Mouse (Mus musculus) embryonic facial prominence, embryonic 13.5 days (tissue): Measurements from ENCODE around the gene Nrip1. TPM values are rescaled to one million over a fixed set of nuclear protein-coding genes. Genes with fewer than 3 reads are reported as not detected.

Experiments
- ATAC-seq: fragments of 200-750 bp; cut with Nextera tagmentation; 2 replicates; pipeline ENCODE4 v1.8.0; 2017; ENCODE audit warnings: low read depth; ENCODE audit not compliant: insufficient number of reproducible peaks, insufficient read depth, low FRiP score, low TSS enrichment
- H3K27ac ChIP-seq: fragments of 300-500 bp; sonication (generic); 2 replicates; pipeline ENCODE4 v1.5.1; 2015; ENCODE audit warnings: moderate library complexity, mild to moderate bottlenecking, inconsistent platforms
- H3K27me3 ChIP-seq: fragments of 300-500 bp; sonication (generic); 2 replicates; pipeline ENCODE4 v1.6.1; 2015; ENCODE audit warnings: mild to moderate bottlenecking, inconsistent platforms
- H3K36me3 ChIP-seq: fragments of 300-500 bp; sonication (generic); 2 replicates; pipeline ENCODE4 v1.6.1; 2015; ENCODE audit warnings: mild to moderate bottlenecking, inconsistent platforms
- H3K4me1 ChIP-seq: fragments of 300-500 bp; sonication (generic); 2 replicates; pipeline ENCODE4 v1.6.1; 2015; ENCODE audit warnings: inconsistent platforms
- H3K4me2 ChIP-seq: fragments of 300-500 bp; sonication (generic); 2 replicates; pipeline ENCODE4 v1.6.1; 2015; ENCODE audit warnings: moderate library complexity, mild to moderate bottlenecking, inconsistent platforms
- H3K4me3 ChIP-seq: fragments of 300-500 bp; sonication (generic); 2 replicates; pipeline ENCODE4 v1.5.1; 2015; ENCODE audit warnings: mild to moderate bottlenecking, inconsistent platforms
- H3K9ac ChIP-seq: fragments of 300-500 bp; sonication (generic); 2 replicates; pipeline ENCODE4 v1.6.1; 2015; ENCODE audit warnings: mild to moderate bottlenecking, inconsistent platforms
- H3K9me3 ChIP-seq: fragments of 300-500 bp; sonication (generic); 2 replicates; pipeline ENCODE4 v1.6.1; 2016; ENCODE audit warnings: inconsistent platforms
- WGBS: fragments of 180-500 bp; shearing (Covaris S2); methylation state at CpG from one replicate; pipeline ENCODE4 v1.1.7; 2015; ENCODE audit warnings: mixed read lengths; 5-methylcytosine and 5-hydroxymethylcytosine counted together
- polyA plus RNA-seq: library from polyadenylated mRNA; unstranded; fragments of >200 nt; fragmentation: Nextera tagmentation; extraction: Ambion mirVana; gene quantifications from 2 replicates; pipeline ENCODE4 v1.2.1, GENCODE M21; 2015

The Nrip1 gene
- polyA plus RNA-seq, 1 experiment from 2014 or later: 42.6 TPM

GRCm38 (mm10) chr16:76358128-76358748 is 15.4 kb downstream of the Nrip1 start:
- H3K27me3 ChIP-seq: no peaks in the 10 kb centered on the region
- no peak for ATAC-seq
- H3K27ac ChIP-seq: no peak overlapping the region
- H3K9me3 ChIP-seq: no peaks in the 10 kb centered on the region
- H3K4me1 ChIP-seq: no peaks in the 10 kb centered on the region; the same call in 1 of the 2 replicates
- H3K9ac ChIP-seq: no peak overlapping the region
- H3K4me2 ChIP-seq: no peak overlapping the region
- 68% methylated on average over 18 of the region's 18 CpGs for WGBS
- H3K36me3 ChIP-seq: no peaks in the 10 kb centered on the region
- H3K4me3 ChIP-seq: no peak overlapping the region

GRCm38 (mm10) chr16:76357155-76357554 is 16.5 kb downstream of the Nrip1 start:
- no peak overlapping the region for H3K4me2 ChIP-seq
- H3K4me3 ChIP-seq: no peak overlapping the region
- H3K4me1 ChIP-seq: no peaks in the 10 kb centered on the region; the same call in 1 of the 2 replicates
- H3K36me3 ChIP-seq: peaks cover 4% of the 10 kb centered on the region; the same call in 1 of the 2 replicates
- WGBS: 92% methylated on average over 12 of the region's 12 CpGs
- H3K27me3 ChIP-seq: no peaks in the 10 kb centered on the region
- no peak overlapping the region for H3K9ac ChIP-seq
- H3K27ac ChIP-seq: no peak overlapping the region
- no peak for ATAC-seq
- no peaks in the 10 kb centered on the region for H3K9me3 ChIP-seq

- H3K4me3 ChIP-seq: no peak overlapping the region
- no peak overlapping the region for H3K4me2 ChIP-seq
- peaks cover 10% of the 10 kb centered on the region; the same call in 1 of the 2 replicates for H3K36me3 ChIP-seq
- no peaks in the 10 kb centered on the region for H3K9me3 ChIP-seq
- H3K27ac ChIP-seq: no peak overlapping the region
- 90% methylated on average over 14 of the region's 14 CpGs for WGBS
- H3K4me1 ChIP-seq: no peaks in the 10 kb centered on the region; the same call in 1 of the 2 replicates
- no peaks in the 10 kb centered on the region for H3K27me3 ChIP-seq
- no peak for ATAC-seq
- H3K9ac ChIP-seq: no peak overlapping the region
These were observed 17.6 kb downstream of the Nrip1 start for GRCm38 (mm10) chr16:76355947-76356550.

GRCm38 (mm10) chr16:76355267-76355666 is 18.4 kb downstream of the Nrip1 start:
- Histone ChIP-seq H3K27me3 (no peaks in the 10 kb centered on the region), H3K4me1 (no peaks in the 10 kb centered on the region; the same call in 1 of the 2 replicates), H3K9me3 (no peaks in the 10 kb centered on the region), H3K4me2 (no peak overlapping the region), H3K27ac (no peak overlapping the region), H3K36me3 (peaks cover 14% of the 10 kb centered on the region; the same call in 1 of the 2 replicates), H3K4me3 (no peak overlapping the region), H3K9ac (no peak overlapping the region)
- WGBS: 40% methylated on average over 5 of the region's 5 CpGs
- no peak for ATAC-seq

- Histone ChIP-seq H3K27ac (no peak overlapping the region), H3K4me1 (no peaks in the 10 kb centered on the region; the same call in 1 of the 2 replicates), H3K27me3 (no peaks in the 10 kb centered on the region), H3K4me3 (no peak overlapping the region), H3K4me2 (no peak overlapping the region), H3K36me3 (peaks cover 14% of the 10 kb centered on the region), H3K9ac (no peak overlapping the region), H3K9me3 (no peaks in the 10 kb centered on the region)
- ATAC-seq: no peak
- WGBS: 59% methylated on average over 3 of the region's 3 CpGs
These were observed 18.8 kb downstream of the Nrip1 start for GRCm38 (mm10) chr16:76354841-76355240.

- 75% methylated on average over 7 of the region's 7 CpGs for WGBS
- no peak for ATAC-seq
These were observed 19.3 kb downstream of the Nrip1 start for GRCm38 (mm10) chr16:76354289-76354688.

GRCm38 (mm10) chr16:76350922-76351321 is 22.7 kb downstream of the Nrip1 start:
- ATAC-seq: no peak
- peaks cover 31% of the 10 kb centered on the region for H3K36me3 ChIP-seq
- H3K27ac ChIP-seq: no peak overlapping the region
- H3K4me2 ChIP-seq: no peak overlapping the region
- no peak overlapping the region for H3K4me3 ChIP-seq
- no peaks in the 10 kb centered on the region for H3K4me1 ChIP-seq
- 60% methylated on average over 8 of the region's 8 CpGs for WGBS
- H3K9me3 ChIP-seq: no peaks in the 10 kb centered on the region
- H3K9ac ChIP-seq: no peak overlapping the region
- H3K27me3 ChIP-seq: no peaks in the 10 kb centered on the region

More at GRCm38 (mm10) chr16:76354289-76354688, 19.3 kb downstream of the Nrip1 start:
- peaks cover 18% of the 10 kb centered on the region for H3K36me3 ChIP-seq
- H3K4me2 ChIP-seq: no peak overlapping the region
- H3K9me3 ChIP-seq: no peaks in the 10 kb centered on the region
- no peak overlapping the region for H3K27ac ChIP-seq
- H3K27me3 ChIP-seq: no peaks in the 10 kb centered on the region
- no peak overlapping the region for H3K9ac ChIP-seq
- H3K4me1 ChIP-seq: no peaks in the 10 kb centered on the region; the same call in 1 of the 2 replicates
- H3K4me3 ChIP-seq: no peak overlapping the region

- Histone ChIP-seq H3K9me3 (no peaks in the 10 kb centered on the region), H3K36me3 (peaks cover 44% of the 10 kb centered on the region), H3K27me3 (no peaks in the 10 kb centered on the region), H3K27ac (no peak overlapping the region), H3K4me2 (no peak overlapping the region), H3K4me1 (no peaks in the 10 kb centered on the region), H3K9ac (no peak overlapping the region), H3K4me3 (no peak overlapping the region)
- 81% methylated on average over 11 of the region's 11 CpGs for WGBS
- no peak for ATAC-seq
These were observed 24.6 kb downstream of the Nrip1 start for GRCm38 (mm10) chr16:76349053-76349452.

GRCm38 (mm10) chr16:76347719-76348421 is 25.8 kb downstream of the Nrip1 start:
- H3K4me1 ChIP-seq: no peaks in the 10 kb centered on the region
- H3K27me3 ChIP-seq: no peaks in the 10 kb centered on the region
- no peak overlapping the region for H3K27ac ChIP-seq
- H3K4me3 ChIP-seq: no peak overlapping the region
- H3K9ac ChIP-seq: no peak overlapping the region
- H3K9me3 ChIP-seq: no peaks in the 10 kb centered on the region
- 89% methylated on average over 13 of the region's 13 CpGs for WGBS
- no peak overlapping the region for H3K4me2 ChIP-seq
- no peak for ATAC-seq
- peaks cover 52% of the 10 kb centered on the region for H3K36me3 ChIP-seq

GRCm38 (mm10) chr16:76346371-76346770 is 27.3 kb downstream of the Nrip1 start:
- 94% methylated on average over 7 of the region's 7 CpGs for WGBS
- no peak for ATAC-seq
- H3K9me3 ChIP-seq: no peaks in the 10 kb centered on the region
- no peak overlapping the region for H3K27ac ChIP-seq
- H3K27me3 ChIP-seq: no peaks in the 10 kb centered on the region
- H3K9ac ChIP-seq: no peak overlapping the region
- no peak overlapping the region for H3K4me3 ChIP-seq
- H3K4me2 ChIP-seq: no peak overlapping the region
- no peaks in the 10 kb centered on the region for H3K4me1 ChIP-seq
- peaks cover 42% of the 10 kb centered on the region for H3K36me3 ChIP-seq

- Histone ChIP-seq H3K27me3 (no peaks in the 10 kb centered on the region), H3K4me2 (no peak overlapping the region), H3K4me1 (no peaks in the 10 kb centered on the region), H3K27ac (no peak overlapping the region), H3K9ac (no peak overlapping the region), H3K9me3 (no peaks in the 10 kb centered on the region), H3K4me3 (no peak overlapping the region), H3K36me3 (peaks cover 38% of the 10 kb centered on the region)
- ATAC-seq: no peak
- WGBS: 88% methylated on average over 3 of the region's 3 CpGs
These were observed 28.8 kb downstream of the Nrip1 start for GRCm38 (mm10) chr16:76344761-76345368.
